Mouse (Mus musculus): Measurements from ENCODE around the gene Olfr101. TPM values are rescaled to one million over a fixed set of nuclear protein-coding genes. Genes with fewer than 3 reads are reported as not detected.

The Olfr101 gene
- polyA plus RNA-seq (2015; fragmentation: Nextera tagmentation; extraction: Ambion mirVana), result not detected in 2 replicates

GRCm38 (mm10) chr17:37304213-37304612 is at the start of gene Olfr101:
TSS of gene Olfr101 (minus strand) at chr17:37304313.
- H3K4me2 ChIP-seq (ENCODE audit: low read depth, low read length), result no peak within 1 kb of the TSS
- no peaks in the 10 kb centered on the region for H3K9me3 ChIP-seq (replicated peaks; ENCODE audit: control insufficient read depth, low read length)
- no peak within 1 kb of the TSS for H3K27ac ChIP-seq (ENCODE audit: low read length)
- H3K36me3 ChIP-seq (ENCODE audit: control insufficient read depth, insufficient read depth, low read length), result no peaks in the 10 kb centered on the region
- no peak within 1 kb of the TSS for H3K4me3 ChIP-seq (replicated peaks; ENCODE audit: low read length)
- H3K9ac ChIP-seq (ENCODE audit: low read length), result no peak within 1 kb of the TSS
- 82% methylated on average over 4 of the region's 4 CpGs for WGBS
- no peaks in the 10 kb centered on the region for H3K4me1 ChIP-seq (ENCODE audit: control insufficient read depth, insufficient read depth, low read length)
- no peak for ATAC-seq (ENCODE audit: insufficient read depth, low FRiP score)
- H3K27me3 ChIP-seq (ENCODE audit: control insufficient read depth, insufficient read depth, low read length), result no peaks in the 10 kb centered on the region

GRCm38 (mm10) chr17:37339598-37339997 is 35.5 kb upstream of the Olfr101 start, which contains the start of gene Olfr103:
TSS of gene Olfr103 (minus strand) at chr17:37339698.
- no peaks in the 10 kb centered on the region for H3K36me3 ChIP-seq (ENCODE audit: control insufficient read depth, insufficient read depth, low read length)
- no peak within 1 kb of the TSS for H3K4me3 ChIP-seq (replicated peaks; ENCODE audit: low read length)
- H3K4me1 ChIP-seq (ENCODE audit: control insufficient read depth, insufficient read depth, low read length), result no peaks in the 10 kb centered on the region
- 81% methylated on average over 2 of the region's 2 CpGs for WGBS
- H3K27me3 ChIP-seq (ENCODE audit: control insufficient read depth, insufficient read depth, low read length), result no peaks in the 10 kb centered on the region
- no peak for ATAC-seq (ENCODE audit: insufficient read depth, low FRiP score)
- H3K9me3 ChIP-seq (replicated peaks; ENCODE audit: control insufficient read depth, low read length), result no peaks in the 10 kb centered on the region
- H3K27ac ChIP-seq (ENCODE audit: low read length), result no peak within 1 kb of the TSS
- no peak within 1 kb of the TSS for H3K4me2 ChIP-seq (ENCODE audit: low read depth, low read length)
- no peak within 1 kb of the TSS for H3K9ac ChIP-seq (ENCODE audit: low read length)

DNA sequence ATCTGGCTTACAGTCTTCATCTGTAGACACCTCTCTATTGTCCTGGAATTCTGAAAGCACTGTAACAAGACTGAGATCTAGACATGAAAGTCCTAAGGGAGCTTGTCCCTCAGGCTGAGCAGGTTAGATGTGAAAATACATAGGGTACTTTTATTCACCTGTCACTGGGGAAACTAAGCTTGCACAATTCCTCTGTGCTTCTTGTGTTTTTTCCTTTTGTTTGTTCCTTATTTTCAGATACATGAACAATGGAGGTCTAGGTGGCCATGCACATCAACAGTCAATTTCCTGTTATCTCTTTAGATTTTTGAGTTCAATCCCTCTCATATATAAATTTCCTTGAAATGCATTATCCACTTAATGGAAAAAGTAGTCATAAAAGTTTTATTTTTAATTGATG is 12.8 kb upstream of the Olfr101 start, which contains the start of gene Olfr102:
Gene Olfr102 (minus strand): TSS at position 101 of the 400 bp plus-strand sequence.
- H3K36me3 ChIP-seq (ENCODE audit: control insufficient read depth, insufficient read depth, low read length), result no peaks in the 10 kb centered on the region
- no peak within 1 kb of the TSS for H3K4me2 ChIP-seq (ENCODE audit: low read depth, low read length)
- ATAC-seq (ENCODE audit: insufficient read depth, low FRiP score), result no peak
- no peaks in the 10 kb centered on the region for H3K9me3 ChIP-seq (replicated peaks; ENCODE audit: control insufficient read depth, low read length)
- H3K4me1 ChIP-seq (ENCODE audit: control insufficient read depth, insufficient read depth, low read length), result no peaks in the 10 kb centered on the region
- H3K9ac ChIP-seq (ENCODE audit: low read length), result no peak within 1 kb of the TSS
- no peak within 1 kb of the TSS for H3K27ac ChIP-seq (ENCODE audit: low read length)
- no peaks in the 10 kb centered on the region for H3K27me3 ChIP-seq (ENCODE audit: control insufficient read depth, insufficient read depth, low read length)
- H3K4me3 ChIP-seq (replicated peaks; ENCODE audit: low read length), result no peak within 1 kb of the TSS

- Histone ChIP-seq H3K27ac (ENCODE audit: low read length) (no peak overlapping the region), H3K27me3 (ENCODE audit: control insufficient read depth, insufficient read depth, low read length) (no peaks in the 10 kb centered on the region), H3K4me1 (ENCODE audit: control insufficient read depth, insufficient read depth, low read length) (no peaks in the 10 kb centered on the region), H3K4me3 (replicated peaks; ENCODE audit: low read length) (no peak overlapping the region), H3K4me2 (ENCODE audit: low read depth, low read length) (no peak overlapping the region), H3K36me3 (ENCODE audit: control insufficient read depth, insufficient read depth, low read length) (no peaks in the 10 kb centered on the region), H3K9me3 (replicated peaks; ENCODE audit: control insufficient read depth, low read length) (no peaks in the 10 kb centered on the region), H3K9ac (ENCODE audit: low read length) (no peak overlapping the region)
- WGBS, result 28% methylated on average over 2 of the region's 2 CpGs
- no peak for ATAC-seq (ENCODE audit: insufficient read depth, low FRiP score)
Measured at GRCm38 (mm10) chr17:37310146-37310699, 6.1 kb upstream of the Olfr101 start.

- no peak overlapping the region for H3K27ac ChIP-seq (ENCODE audit: low read length)
- ATAC-seq (ENCODE audit: insufficient read depth, low FRiP score), result no peak
- H3K9me3 ChIP-seq (replicated peaks; ENCODE audit: control insufficient read depth, low read length), result no peaks in the 10 kb centered on the region
- no peak overlapping the region for H3K4me2 ChIP-seq (ENCODE audit: low read depth, low read length)
- H3K9ac ChIP-seq (ENCODE audit: low read length), result no peak overlapping the region
- H3K4me3 ChIP-seq (replicated peaks; ENCODE audit: low read length), result no peak overlapping the region
- no peaks in the 10 kb centered on the region for H3K36me3 ChIP-seq (ENCODE audit: control insufficient read depth, insufficient read depth, low read length)
- 39% methylated on average over 4 of the region's 4 CpGs for WGBS
- no peaks in the 10 kb centered on the region for H3K4me1 ChIP-seq (ENCODE audit: control insufficient read depth, insufficient read depth, low read length)
- no peaks in the 10 kb centered on the region for H3K27me3 ChIP-seq (ENCODE audit: control insufficient read depth, insufficient read depth, low read length)
Measured at GRCm38 (mm10) chr17:37308483-37308882, 4.4 kb upstream of the Olfr101 start.

DNA sequence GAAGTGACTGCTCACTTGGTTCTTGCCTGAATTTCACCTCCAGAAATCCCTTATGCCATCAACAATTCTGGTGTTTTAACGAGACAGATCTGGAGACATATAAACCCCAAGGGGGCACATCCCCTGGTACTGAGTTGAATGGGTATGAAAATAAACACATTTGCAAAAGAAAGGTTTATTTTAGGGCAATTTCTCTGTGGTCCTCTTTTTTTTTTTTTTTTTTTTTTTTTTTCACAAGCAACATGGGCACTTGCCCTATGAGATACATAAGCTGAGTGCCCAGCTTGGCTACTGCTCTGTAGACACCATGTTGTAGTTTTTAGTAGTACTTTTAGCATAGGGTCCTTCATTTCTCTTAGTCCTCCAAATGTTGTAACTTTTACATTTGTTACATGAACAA is 20.8 kb downstream of the Olfr101 start, which contains the start of gene Olfr99:
Gene Olfr99 (minus strand): TSS at position 101 of the 400 bp plus-strand sequence.
- no peak within 1 kb of the TSS for H3K27ac ChIP-seq (ENCODE audit: low read length)
- H3K4me3 ChIP-seq (replicated peaks; ENCODE audit: low read length), result no peak within 1 kb of the TSS
- no peaks in the 10 kb centered on the region for H3K9me3 ChIP-seq (replicated peaks; ENCODE audit: control insufficient read depth, low read length)
- ATAC-seq (ENCODE audit: insufficient read depth, low FRiP score), result no peak
- no peak within 1 kb of the TSS for H3K9ac ChIP-seq (ENCODE audit: low read length)
- H3K36me3 ChIP-seq (ENCODE audit: control insufficient read depth, insufficient read depth, low read length), result no peaks in the 10 kb centered on the region
- no peaks in the 10 kb centered on the region for H3K27me3 ChIP-seq (ENCODE audit: control insufficient read depth, insufficient read depth, low read length)
- no peaks in the 10 kb centered on the region for H3K4me1 ChIP-seq (ENCODE audit: control insufficient read depth, insufficient read depth, low read length)
- 77% methylated on average over 1 of the region's 1 CpGs for WGBS
- H3K4me2 ChIP-seq (ENCODE audit: low read depth, low read length), result no peak within 1 kb of the TSS

- Histone ChIP-seq H3K36me3 (ENCODE audit: control insufficient read depth, insufficient read depth, low read length) (no peaks in the 10 kb centered on the region), H3K27me3 (ENCODE audit: control insufficient read depth, insufficient read depth, low read length) (no peaks in the 10 kb centered on the region), H3K4me2 (ENCODE audit: low read depth, low read length) (no peak overlapping the region), H3K4me1 (ENCODE audit: control insufficient read depth, insufficient read depth, low read length) (no peaks in the 10 kb centered on the region), H3K9me3 (replicated peaks; ENCODE audit: control insufficient read depth, low read length) (no peaks in the 10 kb centered on the region), H3K27ac (ENCODE audit: low read length) (no peak overlapping the region), H3K9ac (ENCODE audit: low read length) (no peak overlapping the region), H3K4me3 (replicated peaks; ENCODE audit: low read length) (no peak overlapping the region)
- WGBS, result 79% methylated on average over 1 of the region's 1 CpGs
- no peak for ATAC-seq (ENCODE audit: insufficient read depth, low FRiP score)
Measured at GRCm38 (mm10) chr17:37280331-37280730, 23.8 kb downstream of the Olfr101 start.

- ATAC-seq (ENCODE audit: insufficient read depth, low FRiP score), result no peak
- no peaks in the 10 kb centered on the region for H3K36me3 ChIP-seq (ENCODE audit: control insufficient read depth, insufficient read depth, low read length)
- no peak overlapping the region for H3K4me2 ChIP-seq (ENCODE audit: low read depth, low read length)
- no peaks in the 10 kb centered on the region for H3K9me3 ChIP-seq (replicated peaks; ENCODE audit: control insufficient read depth, low read length)
- H3K9ac ChIP-seq (ENCODE audit: low read length), result no peak overlapping the region
- H3K4me1 ChIP-seq (ENCODE audit: control insufficient read depth, insufficient read depth, low read length), result no peaks in the 10 kb centered on the region
- no peaks in the 10 kb centered on the region for H3K27me3 ChIP-seq (ENCODE audit: control insufficient read depth, insufficient read depth, low read length)
- no peak overlapping the region for H3K27ac ChIP-seq (ENCODE audit: low read length)
- H3K4me3 ChIP-seq (replicated peaks; ENCODE audit: low read length), result no peak overlapping the region
Measured at GRCm38 (mm10) chr17:37276573-37276972, 27.5 kb downstream of the Olfr101 start.

- H3K36me3 ChIP-seq (ENCODE audit: control insufficient read depth, insufficient read depth, low read length), result no peaks in the 10 kb centered on the region
- no peaks in the 10 kb centered on the region for H3K27me3 ChIP-seq (ENCODE audit: control insufficient read depth, insufficient read depth, low read length)
- no peak overlapping the region for H3K4me2 ChIP-seq (ENCODE audit: low read depth, low read length)
- WGBS, result 76% methylated on average over 2 of the region's 2 CpGs
- no peaks in the 10 kb centered on the region for H3K9me3 ChIP-seq (replicated peaks; ENCODE audit: control insufficient read depth, low read length)
- H3K4me3 ChIP-seq (replicated peaks; ENCODE audit: low read length), result no peak overlapping the region
- H3K27ac ChIP-seq (ENCODE audit: low read length), result no peak overlapping the region
- no peak overlapping the region for H3K9ac ChIP-seq (ENCODE audit: low read length)
- no peaks in the 10 kb centered on the region for H3K4me1 ChIP-seq (ENCODE audit: control insufficient read depth, insufficient read depth, low read length)
- no peak for ATAC-seq (ENCODE audit: insufficient read depth, low FRiP score)
Measured at GRCm38 (mm10) chr17:37275626-37276248, 28.4 kb downstream of the Olfr101 start.

All from stomach, embryonic 16.5 days (tissue).